Mouse (Mus musculus): ENCODE measurements at regions not wholly inside any gene's neighbourhood (a gene's known extent, or its start where the extent isn't known, plus 50 kb on each side); places are given as distances from the start of the nearest gene placed in this dataset.

GRCm38 (mm10) chr17:49206708-49207107, 221.5 kb upstream of the Mocs1 start:
- TF ChIP-seq CTCF (IDR thresholded peaks at IDR 0.05; ENCODE audit: borderline replicate concordance, insufficient read depth, low read length) = no peak
- TF ChIP-seq POLR2A (IDR thresholded peaks at IDR 0.05; ENCODE audit: low read depth, low read length) = no peak

Data from embryonic fibroblast, embryonic 13.5 days (primary cell).